Mouse (Mus musculus): ENCODE results near the gene Cd200r3. TPM values are rescaled to one million over a fixed set of nuclear protein-coding genes. Genes with fewer than 3 reads are reported as not detected.

The Cd200r3 gene
- polyA plus RNA-seq, 1 experiment from 2014 or later = 0.30 TPM

DNA sequence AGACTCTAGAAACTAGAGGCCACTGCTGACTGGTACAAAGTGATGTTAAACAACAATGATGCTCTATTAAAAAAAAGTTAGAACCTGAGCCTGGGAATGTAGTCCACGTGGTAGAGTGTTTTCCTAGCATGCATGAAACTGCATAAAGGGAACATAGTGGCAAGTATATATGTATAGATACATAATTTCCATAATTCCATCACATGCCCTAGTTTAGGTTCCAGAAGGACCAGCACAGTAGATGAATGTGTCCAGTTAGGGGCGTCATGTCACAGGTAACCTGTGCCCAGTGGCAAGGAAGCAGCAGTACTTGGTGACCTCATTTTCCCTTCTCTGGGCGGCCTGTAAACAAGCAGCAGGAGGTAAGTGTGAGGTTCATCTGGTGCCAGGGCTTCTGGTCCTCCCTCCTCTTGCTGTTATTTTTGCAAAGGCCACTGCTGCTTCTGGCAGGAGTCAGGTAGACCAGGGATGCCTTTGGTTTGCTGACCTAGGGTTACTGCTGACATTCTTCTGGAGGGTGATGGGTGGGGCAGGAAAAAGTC lies 35.9 kb downstream of the Cd200r3 start:
- Histone ChIP-seq H3K27ac (replicated peaks in 1 of 2; ENCODE audit: control insufficient read depth in 1 of 2, insufficient read depth in 1 of 2, low read depth in 2 of 2, low read length in 2 of 2) (no peak overlapping the region), H3K9me3 (ENCODE audit: control insufficient read depth, low read length) (no peaks in the 10 kb centered on the region), H3K4me1 (ENCODE audit: control insufficient read depth in 2 of 2, insufficient read depth in 2 of 2, low read length in 2 of 2) (no peaks in the 10 kb centered on the region), H3K4me2 (ENCODE audit: low read length) (no peak overlapping the region), H3K36me3 (ENCODE audit: control insufficient read depth, insufficient read depth, low read length) (no peaks in the 10 kb centered on the region), H3K4me3 (ENCODE audit: control insufficient read depth in 1 of 2, insufficient read depth in 1 of 2, low read depth in 1 of 2, low read length in 2 of 2) (no peak overlapping the region), H3K9ac (ENCODE audit: low read length) (no peak overlapping the region), H3K27me3 (ENCODE audit: control insufficient read depth, insufficient read depth, low read length) (no peaks in the 10 kb centered on the region)
- WGBS = 65% methylated on average over 3 of the region's 3 CpGs
- ATAC-seq (ENCODE audit: insufficient number of reproducible peaks, insufficient read depth, low FRiP score, low read depth) = no peak

DNA sequence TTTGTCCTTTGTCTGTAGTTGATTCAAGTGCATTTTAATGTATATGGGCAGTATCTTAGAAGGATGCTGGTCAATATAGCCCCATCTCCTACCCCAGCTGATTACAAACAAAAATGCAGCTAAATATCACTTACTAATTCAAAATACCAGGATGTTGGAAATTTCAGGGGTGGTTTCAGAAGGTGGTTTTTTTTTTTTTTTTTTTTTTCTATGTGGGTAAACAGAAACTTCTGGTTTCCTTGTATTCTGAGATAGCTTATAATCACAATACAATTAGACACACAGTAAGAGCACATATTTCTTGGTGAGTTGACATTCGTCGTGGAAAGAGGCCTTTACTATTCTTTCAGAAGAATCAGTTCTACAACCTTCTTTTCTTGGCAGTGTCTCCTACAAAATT lies 39.5 kb downstream of the Cd200r3 start:
- Histone ChIP-seq H3K4me1 (ENCODE audit: control insufficient read depth in 2 of 2, insufficient read depth in 2 of 2, low read length in 2 of 2) (no peaks in the 10 kb centered on the region), H3K36me3 (ENCODE audit: control insufficient read depth, insufficient read depth, low read length) (no peaks in the 10 kb centered on the region), H3K9ac (ENCODE audit: low read length) (no peak overlapping the region), H3K27me3 (ENCODE audit: control insufficient read depth, insufficient read depth, low read length) (no peaks in the 10 kb centered on the region), H3K9me3 (ENCODE audit: control insufficient read depth, low read length) (no peaks in the 10 kb centered on the region), H3K27ac (replicated peaks in 1 of 2; ENCODE audit: control insufficient read depth in 1 of 2, insufficient read depth in 1 of 2, low read depth in 2 of 2, low read length in 2 of 2) (no peak overlapping the region), H3K4me3 (ENCODE audit: control insufficient read depth in 1 of 2, insufficient read depth in 1 of 2, low read depth in 1 of 2, low read length in 2 of 2) (no peak overlapping the region), H3K4me2 (ENCODE audit: low read length) (no peak overlapping the region)
- ATAC-seq (ENCODE audit: insufficient number of reproducible peaks, insufficient read depth, low FRiP score, low read depth) = no peak
- 76% methylated on average over 2 of the region's 2 CpGs for WGBS

DNA sequence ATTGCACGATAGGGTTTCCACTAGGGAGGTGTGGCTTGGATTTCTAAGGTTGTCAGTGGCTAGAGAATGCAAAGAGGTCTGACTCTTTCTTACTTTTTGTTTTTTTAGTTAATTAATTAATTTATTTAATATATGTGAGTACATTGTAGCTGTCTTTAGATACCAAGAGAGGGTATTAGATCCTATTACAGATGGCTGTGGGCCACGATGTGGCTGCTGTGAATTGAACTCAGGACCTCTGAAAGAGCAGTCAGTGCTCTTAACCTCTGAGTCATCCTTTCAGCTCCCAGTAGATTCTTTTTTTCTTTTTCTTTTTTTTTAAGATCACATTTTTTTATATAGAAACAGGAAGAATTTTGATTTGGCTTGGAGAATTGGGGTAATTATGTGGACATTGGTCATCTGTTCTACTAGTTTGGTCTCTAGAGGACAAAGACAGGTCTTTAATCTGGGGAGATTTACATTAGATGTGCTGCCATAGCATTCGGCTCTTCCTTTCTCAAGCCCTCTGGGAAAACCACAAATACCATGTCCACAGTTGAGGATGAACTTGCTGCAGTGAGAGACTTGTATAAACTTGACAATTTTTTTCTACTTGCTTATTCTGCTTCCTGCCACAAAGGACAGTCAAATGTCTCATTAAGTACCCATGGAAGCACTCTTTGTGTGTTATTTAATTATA lies 40.0 kb downstream of the Cd200r3 start:
- Histone ChIP-seq H3K36me3 (ENCODE audit: control insufficient read depth, insufficient read depth, low read length) (no peaks in the 10 kb centered on the region), H3K4me3 (ENCODE audit: control insufficient read depth in 1 of 2, insufficient read depth in 1 of 2, low read depth in 1 of 2, low read length in 2 of 2) (no peak overlapping the region), H3K4me2 (ENCODE audit: low read length) (no peak overlapping the region), H3K4me1 (ENCODE audit: control insufficient read depth in 2 of 2, insufficient read depth in 2 of 2, low read length in 2 of 2) (no peaks in the 10 kb centered on the region), H3K27ac (replicated peaks in 1 of 2; ENCODE audit: control insufficient read depth in 1 of 2, insufficient read depth in 1 of 2, low read depth in 2 of 2, low read length in 2 of 2) (no peak overlapping the region), H3K9ac (ENCODE audit: low read length) (no peak overlapping the region), H3K9me3 (ENCODE audit: control insufficient read depth, low read length) (no peaks in the 10 kb centered on the region), H3K27me3 (ENCODE audit: control insufficient read depth, insufficient read depth, low read length) (no peaks in the 10 kb centered on the region)
- ATAC-seq (ENCODE audit: insufficient number of reproducible peaks, insufficient read depth, low FRiP score, low read depth) = no peak
- WGBS = 71% methylated on average over 3 of the region's 3 CpGs

GRCm38 (mm10) chr16:44984111-44984510 lies 40.6 kb downstream of the Cd200r3 start:
- Histone ChIP-seq H3K4me2 (ENCODE audit: low read length) (no peak overlapping the region), H3K27me3 (ENCODE audit: control insufficient read depth, insufficient read depth, low read length) (no peaks in the 10 kb centered on the region), H3K9ac (ENCODE audit: low read length) (no peak overlapping the region), H3K27ac (replicated peaks in 1 of 2; ENCODE audit: control insufficient read depth in 1 of 2, insufficient read depth in 1 of 2, low read depth in 2 of 2, low read length in 2 of 2) (no peak overlapping the region), H3K4me3 (ENCODE audit: control insufficient read depth in 1 of 2, insufficient read depth in 1 of 2, low read depth in 1 of 2, low read length in 2 of 2) (no peak overlapping the region), H3K4me1 (ENCODE audit: control insufficient read depth in 2 of 2, insufficient read depth in 2 of 2, low read length in 2 of 2) (no peaks in the 10 kb centered on the region), H3K9me3 (ENCODE audit: control insufficient read depth, low read length) (no peaks in the 10 kb centered on the region), H3K36me3 (ENCODE audit: control insufficient read depth, insufficient read depth, low read length) (no peaks in the 10 kb centered on the region)
- no peak for ATAC-seq (ENCODE audit: insufficient number of reproducible peaks, insufficient read depth, low FRiP score, low read depth)

- H3K9ac ChIP-seq (ENCODE audit: low read length) = no peak overlapping the region
- no peak overlapping the region for H3K4me3 ChIP-seq (ENCODE audit: control insufficient read depth in 1 of 2, insufficient read depth in 1 of 2, low read depth in 1 of 2, low read length in 2 of 2)
- no peak overlapping the region for H3K4me2 ChIP-seq (ENCODE audit: low read length)
- no peaks in the 10 kb centered on the region for H3K4me1 ChIP-seq (ENCODE audit: control insufficient read depth in 2 of 2, insufficient read depth in 2 of 2, low read length in 2 of 2)
- 72% methylated on average over 3 of the region's 3 CpGs for WGBS
- ATAC-seq (ENCODE audit: insufficient number of reproducible peaks, insufficient read depth, low FRiP score, low read depth) = no peak
- H3K27me3 ChIP-seq (ENCODE audit: control insufficient read depth, insufficient read depth, low read length) = no peaks in the 10 kb centered on the region
- no peaks in the 10 kb centered on the region for H3K9me3 ChIP-seq (ENCODE audit: control insufficient read depth, low read length)
- no peak overlapping the region for H3K27ac ChIP-seq (replicated peaks in 1 of 2; ENCODE audit: control insufficient read depth in 1 of 2, insufficient read depth in 1 of 2, low read depth in 2 of 2, low read length in 2 of 2)
- H3K36me3 ChIP-seq (ENCODE audit: control insufficient read depth, insufficient read depth, low read length) = no peaks in the 10 kb centered on the region
Measured at GRCm38 (mm10) chr16:44984925-44985324, 41.4 kb downstream of the Cd200r3 start.

DNA sequence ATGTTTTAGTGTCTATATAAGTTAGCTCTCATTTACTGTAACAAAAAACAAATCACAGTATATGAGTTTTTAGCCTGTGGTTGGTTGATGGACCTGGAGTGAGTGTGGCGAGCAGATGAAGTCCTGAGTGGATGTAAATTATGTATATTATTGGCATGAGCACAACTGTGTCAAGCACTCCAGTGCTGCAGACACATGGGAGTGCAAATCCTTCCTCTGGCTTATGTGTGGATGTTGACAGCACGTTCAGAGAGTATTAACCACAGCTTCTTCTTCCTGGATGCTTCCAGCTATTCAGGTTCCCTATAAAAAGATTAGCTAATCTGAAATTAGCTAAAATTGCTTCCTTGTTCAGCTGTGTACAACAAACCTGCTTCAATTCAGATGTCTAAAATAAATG lies 42.6 kb downstream of the Cd200r3 start:
- Histone ChIP-seq H3K27me3 (ENCODE audit: control insufficient read depth, insufficient read depth, low read length) (no peaks in the 10 kb centered on the region), H3K9ac (ENCODE audit: low read length) (no peak overlapping the region), H3K4me1 (ENCODE audit: control insufficient read depth in 2 of 2, insufficient read depth in 2 of 2, low read length in 2 of 2) (no peaks in the 10 kb centered on the region), H3K4me3 (ENCODE audit: control insufficient read depth in 1 of 2, insufficient read depth in 1 of 2, low read depth in 1 of 2, low read length in 2 of 2) (no peak overlapping the region), H3K36me3 (ENCODE audit: control insufficient read depth, insufficient read depth, low read length) (no peaks in the 10 kb centered on the region), H3K4me2 (ENCODE audit: low read length) (no peak overlapping the region), H3K27ac (replicated peaks in 1 of 2; ENCODE audit: control insufficient read depth in 1 of 2, insufficient read depth in 1 of 2, low read depth in 2 of 2, low read length in 2 of 2) (no peak overlapping the region), H3K9me3 (ENCODE audit: control insufficient read depth, low read length) (no peaks in the 10 kb centered on the region)
- 64% methylated on average over 2 of the region's 2 CpGs for WGBS
- no peak for ATAC-seq (ENCODE audit: insufficient number of reproducible peaks, insufficient read depth, low FRiP score, low read depth)

DNA sequence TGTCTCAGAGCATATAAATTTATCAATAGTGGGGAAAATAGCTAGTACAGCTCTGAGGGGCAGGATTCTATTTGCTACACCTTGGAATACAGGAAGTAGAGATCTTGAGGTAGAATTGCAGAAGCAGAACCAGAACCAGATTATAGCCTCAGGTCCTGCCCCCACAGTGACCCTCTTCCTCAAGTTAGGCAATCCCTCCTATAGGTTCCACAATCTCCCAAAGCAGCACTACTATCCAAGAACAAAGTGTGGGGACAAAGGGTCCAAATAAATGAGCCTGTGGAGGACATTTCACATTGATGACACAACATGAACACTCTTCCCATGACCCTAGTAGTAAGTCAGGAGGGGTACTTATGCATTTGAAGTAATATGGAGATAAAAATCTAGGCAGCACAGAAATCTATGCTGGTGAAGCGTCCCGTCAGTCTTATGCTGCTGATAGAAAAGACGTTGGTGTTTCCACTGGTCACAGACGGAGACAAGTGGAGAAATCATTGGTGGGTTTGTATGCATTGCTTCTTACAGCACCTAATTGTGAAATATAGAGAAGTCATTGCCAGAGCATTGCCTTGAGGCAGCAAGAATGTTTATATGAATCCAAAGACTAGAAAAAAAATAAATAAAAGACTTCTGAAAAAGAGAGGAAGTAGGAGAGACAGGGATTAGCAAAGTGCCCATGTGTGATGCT lies 45.3 kb downstream of the Cd200r3 start:
- H3K27ac ChIP-seq (replicated peaks in 1 of 2; ENCODE audit: control insufficient read depth in 1 of 2, insufficient read depth in 1 of 2, low read depth in 2 of 2, low read length in 2 of 2) = no peak overlapping the region
- H3K27me3 ChIP-seq (ENCODE audit: control insufficient read depth, insufficient read depth, low read length) = no peaks in the 10 kb centered on the region
- H3K4me1 ChIP-seq (ENCODE audit: control insufficient read depth in 2 of 2, insufficient read depth in 2 of 2, low read length in 2 of 2) = no peaks in the 10 kb centered on the region
- H3K4me2 ChIP-seq (ENCODE audit: low read length) = no peak overlapping the region
- no peak for ATAC-seq (ENCODE audit: insufficient number of reproducible peaks, insufficient read depth, low FRiP score, low read depth)
- no peak overlapping the region for H3K4me3 ChIP-seq (ENCODE audit: control insufficient read depth in 1 of 2, insufficient read depth in 1 of 2, low read depth in 1 of 2, low read length in 2 of 2)
- no peaks in the 10 kb centered on the region for H3K36me3 ChIP-seq (ENCODE audit: control insufficient read depth, insufficient read depth, low read length)
- 85% methylated on average over 4 of the region's 4 CpGs for WGBS
- H3K9ac ChIP-seq (ENCODE audit: low read length) = no peak overlapping the region
- H3K9me3 ChIP-seq (ENCODE audit: control insufficient read depth, low read length) = no peaks in the 10 kb centered on the region
